Mouse (Mus musculus): ENCODE results near the gene Ces1b. TPM values are rescaled to one million over a fixed set of nuclear protein-coding genes. Genes with fewer than 3 reads are reported as not detected.

Ces1b gene
- polyA plus RNA-seq (2012; rRNA removed), result 0.09 and 0.22 TPM in 2 replicates

DNA sequence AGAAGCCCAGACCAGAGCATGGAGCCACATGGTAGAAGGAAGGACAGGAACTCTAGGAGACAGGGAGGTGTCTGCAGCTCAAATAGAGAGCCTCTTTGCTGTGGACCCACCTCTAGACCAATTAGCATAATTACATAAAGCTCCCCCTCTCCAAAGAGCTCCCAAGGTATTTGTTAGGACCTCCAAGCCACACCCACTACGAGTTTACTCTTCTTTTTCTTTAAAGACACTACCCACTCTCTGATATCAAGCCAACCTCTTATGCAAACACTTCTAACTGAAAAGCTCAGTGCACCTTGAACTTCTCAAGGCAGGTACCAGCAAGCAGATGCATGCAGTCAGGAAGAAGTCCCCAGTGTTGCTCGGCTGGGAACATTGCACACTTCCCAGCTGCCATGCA lies at the start of gene Ces1b:
Gene Ces1b (minus strand): TSS at position 131 of the 400 bp plus-strand sequence.

DNA sequence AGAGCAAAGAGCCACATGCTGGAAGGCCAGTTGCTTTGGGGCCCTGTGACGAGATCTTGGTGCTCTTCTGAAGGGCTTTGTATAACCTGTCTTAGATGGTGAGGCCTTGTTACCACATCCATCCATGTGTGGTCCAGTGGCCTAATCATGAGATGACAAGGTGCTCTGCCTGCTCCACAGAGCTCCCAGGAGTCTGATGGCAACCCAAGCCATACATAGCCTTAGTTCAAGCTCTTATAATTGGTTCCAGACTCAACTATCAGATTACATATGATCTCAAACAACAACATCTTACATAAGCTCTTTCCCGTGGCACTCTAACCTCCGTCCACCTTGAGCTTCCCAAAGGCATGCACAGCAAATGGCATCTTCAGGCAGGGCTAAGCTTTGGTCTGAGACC lies 31.7 kb downstream of the Ces1b start, which contains the start of gene Ces1a:
Gene Ces1a (minus strand): TSS at position 101 of the 400 bp plus-strand sequence.

Other genes starting within 250 kb of the Ces1b start
- gene Lpcat2, start 224.7 kb downstream of the Ces1b start, polyA plus RNA-seq (2012; rRNA removed), result 3.6 and 5.5 TPM in 2 replicates
- gene Capns2, start 178.6 kb downstream of the Ces1b start, polyA plus RNA-seq (2012; rRNA removed), result 3.1 and 5.0 TPM in 2 replicates
- 0.10 and 0.26 TPM in 2 replicates for gene Slc6a2, start 119.9 kb downstream of the Ces1b start, polyA plus RNA-seq (2012; rRNA removed)
- not detected in 2 replicates for gene Ces1a, start 31.8 kb downstream of the Ces1b start, polyA plus RNA-seq (2012; rRNA removed)
- gene Ces1c, start 51.3 kb upstream of the Ces1b start, polyA plus RNA-seq (2012; rRNA removed), result not detected in 2 replicates
- 15.3 and 17.3 TPM in 2 replicates for gene Ces1d, start 117.8 kb upstream of the Ces1b start, polyA plus RNA-seq (2012; rRNA removed)
- 1.7 and 1.8 TPM in 2 replicates for gene Ces1e, start 149.6 kb upstream of the Ces1b start, polyA plus RNA-seq (2012; rRNA removed)
- gene Ces1f, start 199.7 kb upstream of the Ces1b start, polyA plus RNA-seq (2012; rRNA removed), result 4.6 and 6.7 TPM in 2 replicates